Mouse (Mus musculus) testis, adult 2 months (tissue): ENCODE data around the gene Papss2. TPM values are rescaled to one million over a fixed set of nuclear protein-coding genes. Genes with fewer than 3 reads are reported as not detected.

Experiments
- H3K27ac ChIP-seq: fragments of 200-500 bp; 2 replicates; pipeline ENCODE4 v1.5.1; 2012; ENCODE audit warnings: low read depth, low read length; ENCODE audit not compliant: control insufficient read depth, insufficient read depth
- H3K27me3 ChIP-seq: fragments of 200-500 bp; 2 replicates; pipeline ENCODE4 v1.6.1; 2012; ENCODE audit warnings: mild to moderate bottlenecking, low read length, moderate library complexity; ENCODE audit not compliant: control insufficient read depth, insufficient read depth
- H3K36me3 ChIP-seq: fragments of 200-500 bp; 2 replicates; pipeline ENCODE4 v1.6.1; 2012; ENCODE audit warnings: mild to moderate bottlenecking, low read length; ENCODE audit not compliant: control insufficient read depth, insufficient read depth
- H3K4me1 ChIP-seq: fragments of 200-500 bp; 2 replicates; pipeline ENCODE4 v1.6.1; 2012; ENCODE audit warnings: low read length; ENCODE audit not compliant: control insufficient read depth, insufficient read depth
- H3K4me3 ChIP-seq: fragments of 200-500 bp; 2 replicates; pipeline ENCODE4 v1.5.1; 2012; ENCODE audit warnings: low read depth, mild to moderate bottlenecking, low read length, moderate library complexity, mixed read lengths; ENCODE audit not compliant: control insufficient read depth
- CTCF ChIP-seq: fragments of 200-500 bp; IDR thresholded peaks from 2 replicates; pipeline ENCODE4 v1.5.1; 2012; ENCODE audit warnings: low read depth, mild to moderate bottlenecking, inconsistent platforms, low read length, moderate library complexity; ENCODE audit not compliant: control insufficient read depth, insufficient read depth, insufficient replicate concordance
- POLR2A ChIP-seq: fragments of 200-500 bp; IDR thresholded peaks from 2 replicates; pipeline ENCODE4 v1.6.1; 2012; ENCODE audit warnings: low read depth, mild to moderate bottlenecking, inconsistent platforms, low read length, moderate library complexity; ENCODE audit not compliant: control insufficient read depth
- polyA plus RNA-seq: library from polyadenylated mRNA; depleted of rRNA; stranded (reverse); fragments of >200 nt; gene quantifications from 2 replicates; pipeline ENCODE4 v1.2.3, GENCODE M21; 2012; rRNA removed

Gene Papss2
- polyA plus RNA-seq: 1.6 and 1.7 TPM in 2 replicates

DNA sequence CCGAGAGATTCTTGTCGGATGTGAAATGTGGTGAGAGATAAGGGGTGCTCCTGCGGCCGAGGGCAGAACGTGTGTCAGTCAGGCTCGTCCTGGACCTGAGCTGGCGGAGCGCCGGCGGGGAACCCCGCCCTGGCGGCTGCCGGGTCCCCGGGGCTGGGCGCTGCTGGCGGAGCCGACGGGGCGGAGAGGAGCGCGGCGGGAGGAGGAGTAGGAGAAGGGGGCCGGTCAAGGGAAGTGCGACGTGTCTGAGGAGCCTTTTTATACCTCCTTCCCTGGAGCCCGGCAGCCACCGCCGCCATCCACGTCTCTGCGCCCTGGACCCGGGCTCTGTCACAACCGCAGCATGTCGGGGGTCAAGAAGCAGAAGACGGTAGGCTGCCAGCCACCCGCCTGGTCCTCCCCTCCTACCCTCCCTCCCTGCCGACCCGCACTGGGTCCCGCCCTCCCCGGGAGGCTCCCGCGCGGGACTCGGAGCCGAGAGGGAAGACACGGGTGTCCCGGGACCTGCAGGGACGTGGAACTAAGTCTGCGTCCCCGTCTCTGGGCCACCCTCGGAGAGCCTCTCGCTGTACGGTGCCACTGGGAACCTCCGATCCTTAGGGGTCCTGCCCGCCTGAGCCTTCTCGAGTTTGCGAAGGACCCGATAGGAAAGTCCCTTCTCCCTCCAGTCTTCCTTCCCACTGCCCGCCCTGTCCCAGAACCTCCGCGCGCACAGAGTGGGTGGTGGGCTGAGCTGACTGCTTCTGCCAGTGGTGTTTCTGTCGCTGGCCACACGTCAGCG is at the start of gene Papss2:
Gene Papss2, plus strand, starts transcription at position 285 of the 781 bp plus-strand sequence.
- no peak within 1 kb of the TSS for H3K27ac ChIP-seq
- H3K36me3 ChIP-seq: no peaks in the 10 kb centered on the region
- H3K4me1 ChIP-seq: peaks cover 6% of the 10 kb centered on the region
- H3K27me3 ChIP-seq: no peaks in the 10 kb centered on the region; the same call in 1 of the 2 replicates
- no peak for TF ChIP-seq CTCF
- no peak for TF ChIP-seq POLR2A
- peak within 1 kb of the TSS; percentile 72 for H3K4me3 ChIP-seq

DNA sequence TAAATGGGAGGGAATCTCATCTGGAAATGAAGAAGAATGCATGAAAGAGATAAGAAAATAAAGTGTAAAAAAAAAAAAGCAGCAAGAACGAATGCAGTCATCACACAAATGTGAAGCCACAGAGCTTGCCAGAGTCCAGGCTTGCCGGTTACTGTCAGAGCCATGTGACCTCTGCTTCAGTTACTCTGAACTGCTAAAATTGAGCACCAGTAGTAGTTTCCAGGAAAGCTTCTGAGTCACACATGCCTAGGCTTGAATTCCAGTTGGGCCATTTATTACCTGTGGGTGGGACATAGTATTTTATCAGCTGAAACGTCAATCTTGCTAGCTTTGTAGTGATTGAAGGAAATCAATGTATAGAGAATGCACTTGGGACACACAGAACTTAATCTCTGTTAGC is 48.2 kb upstream of the Papss2 start:
- Histone ChIP-seq H3K4me3 (no peak overlapping the region), H3K4me1 (no peaks in the 10 kb centered on the region), H3K36me3 (no peaks in the 10 kb centered on the region), H3K27me3 (no peaks in the 10 kb centered on the region), H3K27ac (no peak overlapping the region)
- TF ChIP-seq CTCF (no peak), POLR2A (no peak)

DNA sequence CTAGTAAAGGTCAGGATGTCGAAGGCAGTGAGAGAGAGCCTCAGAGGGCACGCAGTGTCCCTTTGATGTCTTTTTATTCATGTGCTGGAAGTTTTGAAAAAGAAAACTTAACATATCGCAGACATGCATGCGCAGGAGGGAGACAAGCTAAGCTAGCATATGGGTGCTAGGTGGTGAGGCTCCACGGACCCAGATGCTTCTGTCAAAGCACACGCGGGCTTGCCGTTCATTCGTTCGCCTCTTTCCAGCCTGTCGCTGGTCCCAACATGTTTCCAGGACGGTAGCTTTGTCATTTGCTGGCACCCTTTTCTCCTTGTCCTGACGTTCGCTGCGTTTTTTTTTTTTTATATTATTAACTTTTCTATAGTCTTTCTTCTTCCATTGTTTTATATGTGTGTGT is 47.4 kb upstream of the Papss2 start:
- TF ChIP-seq POLR2A (no peak), CTCF (no peak)
- H3K36me3 ChIP-seq: no peaks in the 10 kb centered on the region
- H3K27ac ChIP-seq: no peak overlapping the region
- H3K27me3 ChIP-seq: no peaks in the 10 kb centered on the region
- H3K4me1 ChIP-seq: no peaks in the 10 kb centered on the region
- H3K4me3 ChIP-seq: no peak overlapping the region

DNA sequence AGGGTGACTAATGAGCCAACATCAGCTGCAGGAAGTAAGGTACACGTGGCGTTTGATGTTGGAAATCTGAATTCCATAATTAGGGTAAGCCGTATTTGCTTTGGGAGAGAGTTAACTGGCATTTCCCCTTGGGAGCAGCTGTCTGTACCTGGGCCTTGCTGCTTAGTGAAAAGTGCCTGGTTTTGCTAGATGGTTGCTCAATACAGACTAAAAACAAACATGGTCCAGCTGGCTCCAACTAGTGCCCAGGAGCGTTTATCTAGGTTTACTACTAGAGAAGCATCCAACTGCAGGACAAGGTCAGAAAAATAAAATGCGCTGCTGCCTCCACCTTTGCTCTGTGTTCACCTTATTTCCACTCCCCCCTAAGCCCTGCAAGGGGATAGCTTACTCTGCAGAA is 45.1 kb upstream of the Papss2 start:
- no peaks in the 10 kb centered on the region for H3K27me3 ChIP-seq
- no peaks in the 10 kb centered on the region for H3K4me1 ChIP-seq
- H3K27ac ChIP-seq: no peak overlapping the region
- no peak overlapping the region for H3K4me3 ChIP-seq
- TF ChIP-seq CTCF: no peak
- TF ChIP-seq POLR2A: no peak
- no peaks in the 10 kb centered on the region for H3K36me3 ChIP-seq

DNA sequence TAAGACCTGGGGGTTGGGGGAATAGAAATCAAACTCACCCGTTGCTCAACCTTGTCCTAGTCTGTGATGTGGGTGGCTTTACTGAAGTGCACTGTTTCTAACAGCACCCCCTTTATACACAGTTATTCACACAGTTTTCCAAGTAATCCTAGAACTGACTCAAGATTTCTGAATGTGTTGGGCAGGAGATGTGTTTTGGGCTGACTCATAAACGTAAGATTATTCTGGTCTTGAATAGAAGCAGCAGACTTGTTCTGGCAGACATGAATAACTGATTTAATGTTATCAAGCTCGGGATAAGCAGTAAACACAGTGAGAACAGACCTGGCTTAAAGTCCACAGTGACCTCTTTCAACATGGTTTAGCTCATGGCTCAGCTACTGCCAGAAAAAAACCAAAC is 44.1 kb upstream of the Papss2 start:
- H3K36me3 ChIP-seq: no peaks in the 10 kb centered on the region

DNA sequence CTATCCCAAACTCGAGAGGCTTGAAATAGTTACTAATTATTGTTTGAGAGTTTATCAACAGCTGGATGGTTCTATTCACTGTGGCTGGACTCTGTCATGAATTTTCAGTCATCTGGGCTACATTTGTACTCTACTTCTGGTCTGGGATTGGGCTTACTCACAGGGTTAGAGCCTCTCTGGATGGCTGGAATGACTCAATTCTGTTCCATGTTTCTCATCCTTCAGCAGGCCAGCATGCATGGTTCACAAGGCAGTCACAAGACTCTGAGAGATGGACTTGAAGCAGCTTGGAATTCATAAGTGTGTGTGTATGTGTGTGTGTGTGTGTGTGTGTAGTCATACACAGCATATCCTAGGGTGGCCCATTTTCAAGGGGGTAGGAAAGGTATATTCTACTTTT is 43.5 kb upstream of the Papss2 start:
- Histone ChIP-seq H3K4me3 (no peak overlapping the region), H3K36me3 (no peaks in the 10 kb centered on the region), H3K27me3 (no peaks in the 10 kb centered on the region), H3K4me1 (no peaks in the 10 kb centered on the region), H3K27ac (no peak overlapping the region)
- no peak for TF ChIP-seq CTCF
- TF ChIP-seq POLR2A: no peak

More for the DNA sequence above, 44.1 kb upstream of the Papss2 start:
- no peak overlapping the region for H3K27ac ChIP-seq
- no peaks in the 10 kb centered on the region for H3K4me1 ChIP-seq
- no peaks in the 10 kb centered on the region for H3K27me3 ChIP-seq
- TF ChIP-seq CTCF: no peak
- TF ChIP-seq POLR2A: no peak
- no peak overlapping the region for H3K4me3 ChIP-seq

DNA sequence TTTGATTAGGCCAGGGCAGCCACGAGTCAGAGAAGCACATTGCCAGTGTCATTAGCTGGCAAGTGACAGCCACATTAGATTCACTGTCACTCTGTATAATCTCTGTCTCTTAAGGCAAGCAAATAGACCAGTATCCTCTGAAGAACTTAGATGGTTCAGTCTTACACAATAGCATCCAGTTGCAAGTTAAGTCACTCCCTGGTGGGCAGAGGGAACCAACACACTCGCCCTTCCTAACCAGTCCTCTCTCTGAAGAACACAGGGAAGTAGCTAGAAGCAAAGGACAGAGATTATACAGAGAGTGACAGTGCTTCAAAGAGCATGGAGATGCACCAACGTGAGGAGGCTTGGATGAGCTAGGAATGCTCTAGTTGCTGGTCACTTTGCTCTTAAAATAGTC is 42.3 kb upstream of the Papss2 start:
- no peaks in the 10 kb centered on the region for H3K27me3 ChIP-seq
- H3K27ac ChIP-seq: no peak overlapping the region
- H3K4me3 ChIP-seq: no peak overlapping the region
- TF ChIP-seq CTCF: no peak
- TF ChIP-seq POLR2A: no peak
- no peaks in the 10 kb centered on the region for H3K4me1 ChIP-seq
- no peaks in the 10 kb centered on the region for H3K36me3 ChIP-seq

DNA sequence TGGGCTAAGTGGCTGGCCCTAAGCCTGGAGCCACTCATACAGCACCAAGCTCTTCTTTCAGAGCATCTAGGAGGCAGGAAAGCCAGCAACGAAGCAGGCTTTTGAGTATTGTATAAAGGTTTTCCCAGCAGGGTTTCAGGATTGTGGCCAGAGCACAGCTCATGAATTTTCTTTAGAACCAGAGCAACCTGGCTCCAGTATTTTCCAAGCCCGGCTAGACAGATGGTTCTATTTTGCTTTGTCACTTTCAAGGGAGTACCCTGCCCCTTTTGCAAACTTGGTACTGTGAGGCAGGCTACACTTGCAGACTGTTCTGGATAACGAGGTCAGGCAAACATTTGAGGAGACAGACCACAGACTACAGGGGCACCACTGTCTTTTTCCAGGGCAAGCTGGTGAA is 40.3 kb upstream of the Papss2 start:
- Histone ChIP-seq H3K4me3 (no peak overlapping the region), H3K4me1 (no peaks in the 10 kb centered on the region), H3K36me3 (no peaks in the 10 kb centered on the region), H3K27me3 (no peaks in the 10 kb centered on the region), H3K27ac (no peak overlapping the region)
- TF ChIP-seq POLR2A: no peak
- no peak for TF ChIP-seq CTCF
